Mouse (Mus musculus) CD8-positive naive resting alpha-beta T cell, adult 2 months (primary cell): ENCODE data around the gene Tlr12.
"Not testable (repeated sequence)": the region's sequence is repeated elsewhere in the genome, so short reads cannot be mapped to it uniquely, and the experiment has no call there.

Experiments
- DNase-seq, 2 experiments: peaks; one replicate each; pipeline ENCODE4 v3.0.0; 2022; ENCODE audit warnings: low read depth in 2 of 2, low spot score in 2 of 2

Tlr12 gene

GRCm38 (mm10) chr4:128618246-128618911, at the start of gene Tlr12:
Gene Tlr12 (minus strand): TSS chr4:128618619.
- DNase-seq = peak; percentile 46 to 67

DNA sequence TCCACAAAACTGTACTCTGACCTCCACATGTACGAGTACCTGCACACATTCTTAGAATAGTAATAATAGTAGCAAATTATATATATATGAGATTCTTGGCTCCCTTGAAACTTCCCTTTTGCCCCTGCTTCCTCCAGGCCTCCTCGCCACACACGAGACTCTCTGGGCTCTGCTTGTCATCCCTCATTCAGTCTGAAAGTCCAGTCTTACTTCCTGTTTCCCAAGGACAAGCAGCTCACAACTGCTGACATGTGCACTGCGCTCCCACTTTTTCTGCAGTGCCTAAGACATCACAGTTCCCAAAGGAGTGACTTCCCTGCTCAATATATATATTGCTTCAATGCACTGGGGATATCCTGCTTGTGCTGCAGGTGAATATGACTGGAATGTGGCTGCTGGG, 48.8 kb upstream of the Tlr12 start:
- DNase-seq = not testable (repeated sequence)

DNA sequence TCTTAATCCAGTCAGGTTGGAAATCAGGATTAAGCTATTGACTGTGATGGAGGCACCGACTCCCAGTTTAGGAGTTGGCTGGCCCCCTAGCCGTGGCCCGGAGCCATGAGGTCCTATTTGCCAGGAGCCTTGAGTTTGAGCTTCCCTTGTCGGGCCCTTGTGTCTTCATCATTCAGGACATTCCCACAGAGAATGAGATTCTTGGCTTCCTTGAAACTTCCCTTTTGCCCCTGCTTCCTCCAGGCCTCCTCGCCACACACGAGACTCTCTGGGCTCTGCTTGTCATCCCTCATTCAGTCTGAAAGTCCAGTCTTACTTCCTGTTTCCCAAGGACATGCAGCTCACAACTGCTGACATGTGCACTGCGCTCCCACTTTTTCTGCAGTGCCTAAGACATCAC, 47.9 kb upstream of the Tlr12 start:
- not testable (repeated sequence) for DNase-seq

GRCm38 (mm10) chr4:128664002-128664401, 45.6 kb upstream of the Tlr12 start:
- no peak for DNase-seq

GRCm38 (mm10) chr4:128661063-128661462, 42.6 kb upstream of the Tlr12 start:
- no peak for DNase-seq

DNA sequence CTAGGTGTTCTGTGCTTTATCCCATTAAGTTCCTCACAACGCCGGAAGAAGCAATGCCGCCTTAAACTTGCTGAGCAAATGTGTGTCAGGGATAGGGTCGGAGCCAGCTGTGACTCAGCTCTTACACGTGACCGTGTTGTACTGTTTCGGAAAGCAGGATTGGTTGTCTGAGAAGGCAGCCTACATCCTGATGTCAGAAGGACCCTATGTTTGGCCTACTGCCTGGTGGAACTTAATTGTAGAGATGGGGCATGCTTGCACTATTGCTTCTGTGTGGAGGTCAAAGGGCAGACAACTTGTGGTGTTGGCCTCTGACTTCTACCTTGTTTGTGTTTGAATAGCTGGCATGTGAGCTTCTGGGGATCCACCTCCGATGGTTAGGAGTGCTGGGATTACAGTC, 41.8 kb upstream of the Tlr12 start:
- no peak for DNase-seq

DNA sequence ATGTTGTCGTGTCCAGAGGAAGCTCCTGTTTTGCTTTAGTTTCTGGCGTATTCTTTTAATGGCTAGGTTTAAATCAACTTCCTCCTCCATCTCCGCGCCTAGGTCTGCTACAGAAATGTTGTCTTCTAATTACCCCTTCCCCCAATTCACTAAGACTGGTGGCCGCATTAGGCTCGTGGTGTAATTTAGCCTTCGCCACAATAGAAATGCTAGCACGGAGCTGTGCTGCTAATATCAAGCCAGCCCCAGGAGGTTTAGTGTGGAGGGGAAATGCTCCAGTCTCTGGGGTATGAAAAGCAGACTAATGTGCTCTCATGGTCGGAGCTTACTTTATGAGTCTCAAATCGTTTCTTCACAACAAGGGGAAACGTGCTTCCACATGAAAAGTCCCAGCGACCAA, 37.0 kb upstream of the Tlr12 start:
- DNase-seq = no peak

DNA sequence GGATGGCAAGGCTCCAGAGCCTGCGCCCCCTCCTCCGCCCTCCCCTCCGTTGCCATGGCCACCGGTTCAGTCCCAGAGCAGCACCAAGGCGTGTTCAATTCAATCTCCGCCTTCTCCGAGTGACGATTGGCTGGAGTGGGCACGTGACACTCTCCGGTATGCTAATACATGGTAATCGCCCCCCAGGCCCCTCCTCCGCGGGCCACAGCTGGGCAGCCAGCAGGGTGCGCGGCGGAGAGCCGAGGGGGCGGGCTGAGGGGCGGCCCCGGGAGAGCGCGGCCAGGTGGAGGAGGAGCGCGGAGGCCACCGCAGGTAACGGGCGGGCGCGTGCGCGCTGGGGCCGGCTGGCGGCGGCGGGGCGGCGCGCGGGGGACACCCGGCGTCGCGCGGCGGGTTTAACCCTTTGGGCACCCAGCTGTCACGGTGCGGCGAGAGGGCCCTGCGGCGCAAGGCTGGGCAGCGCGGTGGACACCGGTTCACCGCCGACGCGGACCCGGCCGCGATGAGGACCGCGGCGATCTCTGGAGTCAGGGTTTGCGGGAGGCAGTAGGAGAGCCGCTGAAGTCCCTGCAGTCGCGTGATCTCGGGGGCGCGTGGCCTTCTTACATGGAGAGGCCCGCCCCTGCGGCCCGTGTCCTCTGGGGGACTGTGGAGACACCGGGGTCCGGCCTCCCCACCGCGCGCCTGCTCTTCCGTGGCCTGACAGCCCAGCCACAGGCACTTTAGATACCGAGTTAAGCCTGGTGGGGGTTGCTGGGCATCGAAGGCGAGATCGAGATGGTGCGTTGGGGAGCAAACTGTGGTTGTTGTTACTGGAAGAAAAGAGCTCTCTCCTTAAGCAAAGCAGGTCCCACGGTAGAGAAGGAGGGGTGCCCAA, 36.3 kb upstream of the Tlr12 start, which contains the start of gene Phc2:
Phc2 (plus strand) TSS at position 198 of the 877 bp plus-strand sequence.
- DNase-seq = peak; percentile 91 to 92

- no peak for DNase-seq
Measured at GRCm38 (mm10) chr4:128652584-128653298, 34.3 kb upstream of the Tlr12 start.

GRCm38 (mm10) chr4:128651530-128651929, 33.1 kb upstream of the Tlr12 start:
- DNase-seq = no peak

- no peak for DNase-seq
Measured at GRCm38 (mm10) chr4:128648567-128649255, 30.3 kb upstream of the Tlr12 start.

DNA sequence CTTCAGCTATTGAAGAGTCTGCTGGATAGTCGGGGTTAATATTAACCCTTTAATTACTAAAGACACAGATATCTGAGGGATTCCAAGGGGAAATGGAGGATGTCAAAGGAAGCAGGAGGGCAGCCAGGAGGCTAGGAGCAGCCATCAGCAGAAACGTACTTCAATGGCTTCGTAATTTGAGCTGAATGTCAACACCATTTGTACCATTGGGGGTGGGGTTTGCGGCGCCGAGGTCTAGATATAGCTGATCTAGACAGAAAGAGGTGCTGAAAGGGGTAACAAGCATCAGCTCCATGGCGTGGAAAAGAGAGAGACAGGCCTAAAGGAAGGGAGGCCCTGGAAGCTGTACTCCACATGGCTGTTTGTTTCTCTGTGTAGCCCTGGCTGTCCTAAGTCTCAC, 28.3 kb upstream of the Tlr12 start:
- DNase-seq = no peak

GRCm38 (mm10) chr4:128645896-128646295, 27.5 kb upstream of the Tlr12 start:
- no peak for DNase-seq

DNA sequence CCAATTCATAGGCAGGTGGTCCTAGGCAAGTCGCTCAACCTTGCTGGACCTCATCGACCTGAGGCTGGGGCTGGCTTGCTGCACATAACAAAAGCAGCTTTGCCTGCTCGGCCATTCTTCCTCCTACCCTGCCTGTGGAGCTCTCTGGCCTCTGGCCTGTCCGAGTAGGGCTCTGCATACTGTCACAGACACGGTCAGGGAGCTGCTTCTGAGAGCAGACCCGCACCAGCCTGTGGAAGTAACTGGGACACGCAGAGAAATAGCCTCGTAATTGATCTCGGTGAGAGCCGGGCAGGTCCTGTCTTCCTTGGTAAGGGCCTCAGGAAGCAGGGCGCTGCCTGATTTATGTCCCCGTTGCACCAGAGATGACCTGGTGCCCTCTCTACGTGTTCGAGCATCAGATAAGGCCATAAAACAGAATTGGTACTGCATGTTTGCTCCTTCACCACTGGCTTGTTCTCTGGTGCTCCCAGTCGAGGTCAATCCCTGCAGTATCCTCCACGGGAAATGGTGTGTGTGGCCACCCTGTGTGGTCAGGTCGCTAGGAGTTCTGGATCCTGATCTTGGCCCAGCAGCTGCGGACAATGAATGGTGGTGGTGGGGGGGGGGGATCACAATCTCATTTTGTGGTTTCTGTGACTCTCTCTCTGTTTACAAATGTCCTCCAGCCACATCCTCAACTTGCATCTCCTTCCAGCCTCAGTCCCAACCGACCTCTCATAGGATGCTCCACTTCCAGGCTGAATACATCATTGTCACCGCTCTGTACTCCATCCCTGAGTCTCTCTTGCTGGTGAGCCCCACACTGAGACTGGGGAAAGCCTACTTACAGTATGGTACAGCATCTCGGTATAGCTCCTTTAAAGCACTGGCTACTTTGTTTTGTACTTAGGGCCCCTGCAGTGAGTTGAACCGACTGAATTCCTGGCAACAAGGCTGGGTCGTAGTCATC, 23.6 kb upstream of the Tlr12 start:
- no peak for DNase-seq

- DNase-seq = no peak
Measured at GRCm38 (mm10) chr4:128638265-128638923, 20.0 kb upstream of the Tlr12 start.

DNA sequence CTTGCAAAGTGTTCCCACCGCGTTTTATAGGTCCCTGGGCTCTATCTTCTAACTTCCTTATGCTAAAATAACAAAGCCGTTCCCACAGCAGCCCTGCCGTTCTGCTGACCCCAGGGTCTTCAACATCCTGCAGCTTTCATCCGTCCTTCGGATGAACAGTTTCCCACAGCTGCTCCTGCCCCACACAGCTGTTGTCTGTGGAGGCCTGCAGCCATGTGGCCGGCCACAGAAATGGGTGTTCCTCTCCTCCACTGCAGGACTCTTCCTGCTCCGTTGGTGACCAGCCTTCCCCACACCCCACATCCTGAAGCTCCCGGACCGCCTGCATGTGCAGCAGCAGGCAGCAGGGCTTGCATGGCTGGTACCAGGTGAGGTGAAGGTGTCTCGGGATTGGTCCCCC, 18.8 kb upstream of the Tlr12 start:
- no peak for DNase-seq

DNA sequence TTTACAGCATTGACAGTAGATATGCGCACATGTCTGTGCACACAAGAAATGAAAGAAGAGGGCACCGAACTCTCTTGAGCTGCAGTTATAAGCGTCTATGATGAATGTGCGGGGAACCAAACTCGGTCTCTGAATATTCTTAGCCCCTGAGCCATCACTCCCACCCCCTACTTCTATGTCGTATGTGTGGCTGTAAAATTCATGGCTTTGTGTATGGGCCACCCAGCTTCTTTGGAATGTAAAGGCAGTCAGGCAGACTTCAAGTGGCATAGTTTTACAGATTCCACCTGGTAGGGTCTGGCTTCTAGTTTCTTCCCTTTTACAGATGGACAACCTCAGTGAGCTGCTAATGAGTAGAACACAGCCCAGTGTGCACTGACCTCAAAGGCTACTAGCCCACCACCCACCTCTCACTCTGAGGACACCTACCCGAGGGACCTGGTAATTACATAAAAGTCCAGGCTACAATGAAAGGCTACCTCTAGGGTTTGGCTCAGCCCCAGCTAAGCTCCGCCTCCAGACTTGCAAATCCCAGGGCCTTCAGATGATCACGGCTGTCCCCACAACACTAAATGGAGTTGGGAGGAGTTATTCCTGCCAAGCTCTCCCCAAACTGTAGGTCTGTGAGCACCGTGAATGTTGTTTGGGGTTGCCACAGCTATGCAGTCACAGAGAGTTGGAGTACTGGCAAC, 17.6 kb upstream of the Tlr12 start:
- no peak for DNase-seq

- no peak for DNase-seq
Measured at GRCm38 (mm10) chr4:128635451-128635850, 17.0 kb upstream of the Tlr12 start.

DNA sequence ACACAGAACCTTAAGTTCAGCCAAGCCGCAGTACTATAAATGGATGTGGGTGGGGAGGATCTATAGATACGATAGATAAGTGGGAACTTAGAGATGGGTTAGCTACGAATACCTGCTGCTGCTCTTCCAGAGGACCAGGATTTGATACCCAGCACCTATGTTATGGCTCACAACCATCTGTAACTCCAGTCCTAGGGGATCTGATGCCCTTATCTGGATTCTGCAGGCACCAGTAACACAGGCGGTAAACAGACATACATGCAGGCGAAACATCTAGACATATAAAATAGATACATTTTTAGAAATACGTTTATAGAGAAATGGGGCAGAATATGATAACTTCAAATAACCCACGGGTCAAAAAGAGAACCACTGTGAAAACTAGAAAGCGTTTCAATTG, 2.7 kb upstream of the Tlr12 start:
- DNase-seq = no peak
